Mouse (Mus musculus): Measurements from ENCODE around the gene Nupl2.

DNA sequence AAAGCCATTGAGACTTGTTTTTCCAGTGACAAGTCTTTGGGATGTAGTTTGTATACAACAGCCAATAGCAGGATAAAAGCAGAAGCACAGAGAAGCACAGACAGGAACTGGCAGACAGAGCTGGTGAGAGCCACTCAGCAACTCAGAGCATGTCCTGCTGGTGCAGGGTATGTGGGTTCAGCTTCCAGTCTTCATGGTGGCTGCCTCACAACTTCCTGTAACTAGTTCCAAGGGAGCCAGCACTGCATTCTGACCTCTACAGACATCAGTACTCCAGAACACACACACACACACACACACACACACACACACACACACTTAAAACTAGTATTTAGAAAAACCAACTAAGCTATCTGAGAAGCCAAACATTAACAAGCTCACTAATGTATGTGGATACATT lies 7.3 kb downstream of the Nupl2 start:
- TF ChIP-seq CTCF (IDR thresholded peaks at IDR 0.05; ENCODE audit: low read depth): no peak
- no peak for TF ChIP-seq EP300 (IDR thresholded peaks at IDR 0.05; ENCODE audit: low read depth)
